Mouse (Mus musculus) erythroblast, adult 5-6 weeks (primary cell): Measurements from ENCODE around the gene Qpct. TPM values are rescaled to one million over a fixed set of nuclear protein-coding genes. Genes with fewer than 3 reads are reported as not detected.

Experiments used
- total RNA-seq, 2 experiments: library from RNA; stranded (forward) in 1 of 2; stranded (reverse) in 1 of 2; fragments of 150-400 nt in 1 of 2; fragments of 200-764, 138-1000 nt in 1 of 2; gene quantifications; 2 replicates each; pipeline versions ENCODE4 v1.2.3 to v1.2.4; 2015 to 2017; ENCODE audit warnings: low replicate concordance in 2 of 2

Qpct gene
- total RNA-seq, 2 experiments from 2014 or later: 0.77 to 6.0 TPM

Other genes starting within 250 kb of the Qpct start
- 5.4 and 6.7 TPM in 2 replicates for gene Heatr5b, start 216.5 kb upstream of the Qpct start, total RNA-seq (2015; ENCODE audit: low replicate concordance)
- gene Heatr5b, start 216.5 kb upstream of the Qpct start, total RNA-seq (2017; ENCODE audit: low replicate concordance): 6.1 and 7.1 TPM in 2 replicates
- gene Gpatch11, start 216.3 kb upstream of the Qpct start, total RNA-seq (2015; ENCODE audit: low replicate concordance): 5.0 and 16.3 TPM in 2 replicates
- 12.3 and 33.8 TPM in 2 replicates for gene Gpatch11, start 216.3 kb upstream of the Qpct start, total RNA-seq (2017; ENCODE audit: low replicate concordance)
- 13.4 and 23.0 TPM in 2 replicates for gene Eif2ak2, start 169.3 kb upstream of the Qpct start, total RNA-seq (2015; ENCODE audit: low replicate concordance)
- 50.1 and 55.8 TPM in 2 replicates for gene Eif2ak2, start 169.3 kb upstream of the Qpct start, total RNA-seq (2017; ENCODE audit: low replicate concordance)
- not detected in 2 replicates for gene Sult6b1, start 144.9 kb upstream of the Qpct start, total RNA-seq (2015; ENCODE audit: low replicate concordance)
- gene Sult6b1, start 144.9 kb upstream of the Qpct start, total RNA-seq (2017; ENCODE audit: low replicate concordance): 0.70 TPM in 1 of 2 replicates, not detected in the other
- gene Cebpzos, start 135.4 kb upstream of the Qpct start, total RNA-seq (2015; ENCODE audit: low replicate concordance): 4.4 and 10.0 TPM in 2 replicates
- gene Cebpzos, start 135.4 kb upstream of the Qpct start, total RNA-seq (2017; ENCODE audit: low replicate concordance): 14.8 TPM in 2 replicates
- gene Cebpz, start 114.8 kb upstream of the Qpct start, total RNA-seq (2015; ENCODE audit: low replicate concordance): 12.9 and 15.0 TPM in 2 replicates
- gene Cebpz, start 114.8 kb upstream of the Qpct start, total RNA-seq (2017; ENCODE audit: low replicate concordance): 19.2 and 29.8 TPM in 2 replicates
- 5.0 and 23.0 TPM in 2 replicates for gene Ndufaf7, start 114.8 kb upstream of the Qpct start, total RNA-seq (2015; ENCODE audit: low replicate concordance)
- gene Ndufaf7, start 114.8 kb upstream of the Qpct start, total RNA-seq (2017; ENCODE audit: low replicate concordance): 8.4 and 8.7 TPM in 2 replicates
- gene Prkd3, start 31.1 kb upstream of the Qpct start, total RNA-seq (2015; ENCODE audit: low replicate concordance): 9.8 and 10.0 TPM in 2 replicates
- gene Prkd3, start 31.1 kb upstream of the Qpct start, total RNA-seq (2017; ENCODE audit: low replicate concordance): 9.4 and 11.3 TPM in 2 replicates